Mouse (Mus musculus) heart, adult 8-10 months (tissue): ENCODE measurements around the gene Atf7. TPM values are rescaled to one million over a fixed set of nuclear protein-coding genes. Genes with fewer than 3 reads are reported as not detected.
"Not testable (repeated sequence)": the region's sequence is repeated elsewhere in the genome, so short reads cannot be mapped to it uniquely, and the experiment has no call there.

Source experiments
- DNase-seq: peaks from one replicate; pipeline ENCODE4 v3.0.0; 2022; ENCODE audit warnings: low spot score
- total RNA-seq, 4 experiments: library from RNA; stranded (reverse); gene quantifications; 2 replicates each; pipeline ENCODE4 v1.2.4; 2022

Gene Atf7
- total RNA-seq: 10 to 100 TPM; 46.6 to 54.0 (median 52.1) TPM

DNA sequence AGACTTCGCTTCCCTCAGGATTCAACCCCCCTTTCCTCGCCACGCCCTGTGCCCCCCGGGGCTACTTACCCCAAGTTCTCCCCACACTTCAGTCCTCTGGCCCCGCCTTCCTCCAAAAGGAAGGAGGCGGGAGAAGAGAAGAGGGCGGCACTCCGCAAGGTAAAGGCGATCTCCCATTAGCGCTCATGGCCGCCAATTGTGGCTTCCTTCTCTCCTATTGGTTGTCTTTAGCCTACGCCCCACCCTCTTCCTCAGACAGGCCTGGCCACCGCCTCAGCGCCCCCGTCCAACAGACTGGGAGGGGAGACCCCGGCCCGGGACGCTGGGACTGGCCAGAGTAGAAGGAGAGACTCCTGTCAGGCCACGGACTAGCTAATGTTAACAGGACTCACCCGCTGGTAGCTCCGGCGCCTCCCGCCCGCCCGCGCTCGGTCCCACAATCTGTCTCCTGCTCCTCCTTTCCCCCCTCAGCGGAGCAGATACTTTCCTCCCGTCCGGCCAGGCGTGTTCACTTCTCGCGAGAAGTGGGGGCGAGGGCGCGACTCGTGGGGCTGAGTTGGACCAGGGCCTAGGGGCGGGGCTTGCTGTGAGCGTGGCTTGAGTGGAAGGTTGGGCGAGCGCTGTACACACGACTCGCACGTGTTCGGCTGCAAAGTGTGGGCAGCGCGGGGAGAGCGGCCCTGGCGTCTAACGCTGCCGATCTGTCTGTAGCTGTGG is at the start of gene Atf7, which contains the start of gene Gm28047:
Gene Atf7 (minus strand): TSS at position 495 of the 717 bp plus-strand sequence.
Gene Gm28047 (minus strand): TSS at position 98 of the 717 bp plus-strand sequence.
- peak; percentile 99 for DNase-seq

DNA sequence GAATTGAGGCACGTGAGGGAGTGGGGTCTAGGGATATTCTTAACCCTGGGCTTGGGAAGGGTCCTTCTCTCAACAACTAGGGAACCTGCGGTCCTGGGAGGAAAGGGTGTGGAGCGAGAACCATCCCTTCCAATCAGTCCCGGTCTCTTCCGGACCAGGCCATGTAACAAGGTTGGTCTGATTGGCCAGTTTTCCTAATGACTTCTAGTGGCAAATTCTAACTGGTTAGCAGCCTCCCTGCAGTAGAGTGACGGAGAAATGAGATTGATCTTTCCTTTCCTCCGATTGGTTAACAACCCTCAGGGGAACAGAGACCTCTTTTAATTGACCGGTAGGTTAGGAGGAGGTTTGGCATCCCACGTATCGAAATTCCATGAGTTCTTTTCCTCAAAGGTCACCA is 48.3 kb upstream of the Atf7 start:
- DNase-seq: peak; percentile 86

DNA sequence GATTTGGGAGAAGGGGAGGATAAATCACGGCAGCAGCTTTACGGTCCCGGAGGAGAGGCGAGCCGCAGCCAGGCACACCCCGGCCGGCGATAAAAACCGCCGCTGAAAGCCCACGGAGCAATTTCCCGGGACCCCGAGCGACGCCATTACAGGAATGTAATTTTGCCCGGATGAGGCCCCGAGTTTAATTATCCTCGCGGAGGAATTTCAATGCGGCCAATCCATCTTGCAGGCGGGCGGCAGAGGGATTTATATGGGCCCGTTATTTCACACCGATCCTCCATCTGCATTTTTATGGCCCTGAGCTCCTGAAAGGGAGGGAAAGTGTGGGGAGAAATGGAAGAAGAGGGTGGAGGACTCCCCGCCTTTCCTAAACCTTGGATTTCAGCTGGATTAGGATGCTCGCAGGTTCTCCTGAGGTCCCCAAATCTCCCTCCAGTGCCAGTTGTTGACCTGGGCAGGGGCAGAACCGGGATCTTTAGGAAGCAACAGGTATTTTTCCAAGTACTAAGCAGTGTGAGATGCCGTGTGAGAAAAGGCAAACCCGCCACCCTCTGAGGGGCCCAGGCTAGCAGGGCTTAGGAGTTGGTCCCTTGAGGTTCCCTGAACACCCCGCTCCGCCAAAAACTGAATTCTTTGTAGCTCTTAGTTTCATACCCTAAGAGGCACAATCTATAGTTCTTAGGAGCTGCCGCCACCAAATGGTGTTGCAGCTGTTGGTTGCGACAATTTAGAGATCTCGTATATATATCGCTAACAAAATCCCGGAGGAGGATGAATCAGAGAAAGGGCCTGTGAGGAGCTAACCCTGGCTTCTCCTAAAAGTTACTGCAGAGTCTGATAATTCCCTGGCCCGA is 47.2 kb upstream of the Atf7 start, which contains the start of gene Atp5g2:
Gene Atp5g2 (minus strand): TSS at position 138 of the 857 bp plus-strand sequence.
- peak; percentile 54 for DNase-seq

DNA sequence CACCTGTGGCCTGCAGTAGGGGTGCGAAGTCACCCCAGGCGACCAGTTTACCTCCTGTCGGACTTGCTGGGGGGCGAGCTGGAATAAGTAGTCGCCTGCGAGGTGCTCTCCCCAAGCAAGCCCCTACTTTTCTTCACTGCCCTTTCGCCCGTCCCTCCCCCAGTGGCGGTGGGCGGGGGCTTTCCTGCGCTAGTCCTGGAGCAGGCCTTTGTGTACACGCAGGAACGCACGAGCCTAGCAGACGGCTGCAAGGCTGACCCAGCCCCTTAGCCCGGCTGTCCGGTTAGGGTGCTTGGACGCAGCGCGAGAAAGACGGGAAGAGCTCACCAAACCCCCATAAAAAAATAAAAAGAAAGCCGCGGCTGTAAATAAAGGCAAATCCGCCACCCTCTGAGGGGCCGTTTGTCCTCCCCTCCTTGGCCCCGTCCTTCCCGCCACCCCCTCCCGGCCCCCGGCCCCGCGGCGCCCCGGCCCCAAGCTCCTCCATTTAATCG is 46.5 kb upstream of the Atf7 start:
- peak; percentile 87 for DNase-seq

DNA sequence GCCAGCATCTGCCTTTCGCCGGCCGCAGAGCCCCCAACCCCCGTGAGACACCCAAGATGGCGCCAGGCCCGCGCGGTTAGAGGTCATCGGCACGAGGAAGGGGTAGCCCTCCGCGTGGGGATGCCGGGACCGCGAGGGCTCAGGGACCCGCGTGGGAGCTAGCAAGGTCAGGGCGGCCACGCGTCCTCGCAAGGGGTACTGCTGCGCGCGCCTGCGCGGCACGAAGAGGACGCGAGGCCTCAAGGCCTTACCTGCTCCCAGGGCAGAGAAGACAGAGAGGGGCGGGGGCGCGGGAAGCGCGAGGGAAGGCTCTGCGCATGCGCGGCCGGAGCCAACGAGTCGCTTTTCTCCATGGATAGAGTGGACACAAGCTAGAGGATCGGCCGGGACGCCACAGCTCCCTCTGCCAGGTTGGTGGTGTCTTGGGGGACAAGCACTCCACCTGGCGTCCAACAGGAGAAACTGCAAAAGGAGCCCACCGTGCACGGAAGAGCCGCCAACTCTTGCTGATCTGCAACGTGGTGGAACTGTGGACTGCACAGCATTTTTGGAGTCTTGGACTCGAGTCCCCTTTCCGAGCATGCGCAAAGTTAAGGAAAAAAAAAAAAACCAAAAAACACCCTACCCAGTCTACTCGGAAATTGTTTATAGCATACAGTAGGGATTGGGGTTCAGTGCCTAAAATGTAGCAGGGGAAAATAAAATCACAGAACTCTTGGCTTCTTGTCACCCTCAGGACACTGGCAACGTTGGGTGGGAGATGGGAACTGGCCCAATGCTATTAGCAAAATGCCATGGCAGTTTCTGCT is 45.7 kb upstream of the Atf7 start:
- peak; percentile 94 for DNase-seq

DNA sequence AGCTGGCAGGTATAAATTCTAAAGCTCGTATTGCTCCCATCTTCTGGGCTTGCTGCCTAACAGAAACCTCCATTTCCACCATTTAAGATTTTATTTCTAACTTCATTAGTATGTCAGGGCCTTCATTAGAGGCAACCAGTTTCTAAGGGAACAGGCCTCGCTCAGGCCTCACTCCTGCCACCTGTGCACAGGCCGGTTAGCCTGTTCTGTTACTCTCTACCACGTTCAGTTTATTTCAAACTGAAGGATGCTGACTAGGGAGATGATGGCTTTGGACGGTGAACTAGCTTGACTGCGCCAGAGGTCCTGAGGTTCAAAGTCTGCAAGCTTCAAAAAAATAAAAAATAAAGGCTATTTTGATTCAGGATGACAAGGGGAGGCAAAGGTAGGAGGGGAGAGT is 45.0 kb upstream of the Atf7 start:
- DNase-seq: no peak

DNA sequence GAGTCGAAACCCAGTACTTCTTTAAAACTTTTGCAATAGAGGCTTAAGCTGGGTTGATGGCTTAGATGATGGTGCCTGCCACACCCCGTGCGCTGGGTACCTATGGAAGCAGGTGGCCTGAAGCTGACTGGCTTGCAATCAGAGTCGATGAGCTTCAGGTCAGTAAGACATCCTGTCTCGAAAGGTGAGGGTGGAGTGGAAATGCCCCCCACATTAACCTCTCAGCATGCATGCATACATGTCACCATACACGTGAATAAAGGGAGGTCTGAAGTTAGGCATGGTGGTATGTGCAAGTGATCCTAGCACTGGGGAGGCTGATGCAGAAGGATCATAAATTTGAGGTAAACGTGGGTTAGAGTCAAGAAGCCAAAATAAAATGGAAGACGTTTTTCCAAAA is 44.3 kb upstream of the Atf7 start:
- no peak for DNase-seq

DNA sequence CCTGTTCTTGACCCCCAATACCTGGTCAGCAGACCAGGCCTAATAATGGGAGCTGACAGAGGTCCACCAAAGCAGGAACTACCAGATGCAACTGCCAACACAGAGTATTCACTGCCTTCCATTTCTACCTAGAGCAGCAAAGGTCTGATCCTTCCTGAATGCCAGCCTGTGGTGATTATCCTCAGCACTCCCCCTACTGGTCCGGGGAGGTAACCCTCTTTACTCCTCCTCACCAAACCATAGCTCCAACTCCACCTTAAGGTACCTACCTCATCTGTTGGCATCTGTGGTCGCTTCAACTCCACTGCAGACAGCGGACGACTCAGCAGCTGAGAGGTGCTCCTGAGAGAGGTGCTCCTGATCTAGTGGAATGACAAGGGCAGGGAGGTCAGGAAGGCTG is 40.2 kb upstream of the Atf7 start:
- DNase-seq: peak; percentile 33

DNA sequence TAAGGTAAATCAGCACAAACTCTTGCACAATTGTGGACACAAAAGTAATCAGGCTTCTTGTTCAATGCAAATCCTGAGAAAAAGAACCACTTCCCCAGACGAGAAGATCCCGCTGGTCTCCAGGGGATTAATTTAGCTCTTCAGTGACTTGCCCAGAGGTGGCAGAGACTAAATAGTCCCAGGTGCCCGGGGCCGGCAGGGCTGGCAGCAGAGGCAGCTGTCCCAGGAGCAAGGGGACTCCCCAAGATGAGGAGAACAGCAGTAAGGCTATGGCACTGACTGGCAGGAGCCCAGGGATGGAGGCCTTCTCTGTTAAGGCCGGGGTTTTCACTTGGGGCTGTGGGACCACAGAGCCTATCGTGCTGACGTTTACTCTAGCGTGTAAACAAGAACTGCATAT is 38.6 kb upstream of the Atf7 start:
- DNase-seq: no peak

DNA sequence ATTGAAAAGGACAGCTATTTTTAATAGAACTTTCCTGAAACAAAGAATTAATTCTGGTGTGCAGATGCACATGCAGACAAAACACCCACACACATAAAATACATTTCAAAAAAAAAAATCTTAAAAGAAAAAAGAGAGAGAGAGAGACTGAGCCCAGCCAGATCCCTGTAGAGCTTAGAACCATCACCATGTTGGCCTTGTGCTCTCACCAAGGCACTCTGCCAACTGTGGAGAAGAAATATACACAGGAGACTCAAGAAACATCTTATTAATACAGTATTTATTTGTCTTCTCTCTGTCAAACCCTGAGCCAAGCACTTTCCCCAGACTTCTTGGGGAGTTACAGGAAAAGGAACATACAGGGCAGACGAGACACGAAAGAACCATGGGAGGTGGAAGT is 37.3 kb upstream of the Atf7 start:
- not testable (repeated sequence) for DNase-seq

DNA sequence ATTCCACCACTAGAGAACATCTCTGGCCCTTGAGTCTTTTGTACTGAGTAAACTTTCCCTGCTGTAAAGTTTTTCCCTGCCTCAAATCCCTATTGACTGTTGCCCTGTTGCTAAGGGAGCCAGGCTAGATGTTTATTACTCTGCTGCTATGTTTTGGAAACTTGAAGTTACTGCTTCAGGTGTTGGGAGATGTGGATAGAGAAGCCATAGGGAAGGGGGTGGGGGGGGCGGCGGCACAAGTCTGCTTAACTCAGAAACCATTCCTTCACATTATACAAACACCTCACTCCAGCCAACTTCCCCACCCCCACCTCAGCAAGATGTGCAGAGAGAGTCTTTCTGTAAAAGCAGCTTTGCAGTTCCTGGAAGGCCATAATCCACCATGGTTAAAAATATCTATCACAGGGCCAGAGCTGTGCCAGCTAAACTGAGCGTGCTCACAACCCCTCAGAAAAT is 32.7 kb upstream of the Atf7 start:
- DNase-seq: no peak

DNA sequence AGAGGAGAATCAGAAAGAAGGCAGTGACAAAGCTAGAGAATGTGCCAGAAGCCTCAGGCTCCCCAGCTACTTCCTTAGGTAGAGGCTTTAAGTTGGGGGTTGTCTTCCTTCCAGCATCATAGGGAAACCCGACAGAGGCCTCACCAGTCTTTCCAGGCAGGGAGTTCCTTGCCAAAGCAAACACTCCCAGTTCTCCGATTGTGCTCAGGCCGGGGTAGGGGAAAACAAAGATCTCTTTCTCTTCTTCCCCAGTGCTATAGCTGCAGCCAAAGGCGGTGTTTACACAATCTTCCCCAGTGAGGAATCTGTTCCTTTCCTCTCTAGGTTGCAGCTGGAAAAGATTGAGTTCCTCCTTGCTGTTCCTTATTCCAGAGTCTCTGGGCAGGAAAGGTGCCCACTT is 31.4 kb upstream of the Atf7 start:
- DNase-seq: peak; percentile 44

DNA sequence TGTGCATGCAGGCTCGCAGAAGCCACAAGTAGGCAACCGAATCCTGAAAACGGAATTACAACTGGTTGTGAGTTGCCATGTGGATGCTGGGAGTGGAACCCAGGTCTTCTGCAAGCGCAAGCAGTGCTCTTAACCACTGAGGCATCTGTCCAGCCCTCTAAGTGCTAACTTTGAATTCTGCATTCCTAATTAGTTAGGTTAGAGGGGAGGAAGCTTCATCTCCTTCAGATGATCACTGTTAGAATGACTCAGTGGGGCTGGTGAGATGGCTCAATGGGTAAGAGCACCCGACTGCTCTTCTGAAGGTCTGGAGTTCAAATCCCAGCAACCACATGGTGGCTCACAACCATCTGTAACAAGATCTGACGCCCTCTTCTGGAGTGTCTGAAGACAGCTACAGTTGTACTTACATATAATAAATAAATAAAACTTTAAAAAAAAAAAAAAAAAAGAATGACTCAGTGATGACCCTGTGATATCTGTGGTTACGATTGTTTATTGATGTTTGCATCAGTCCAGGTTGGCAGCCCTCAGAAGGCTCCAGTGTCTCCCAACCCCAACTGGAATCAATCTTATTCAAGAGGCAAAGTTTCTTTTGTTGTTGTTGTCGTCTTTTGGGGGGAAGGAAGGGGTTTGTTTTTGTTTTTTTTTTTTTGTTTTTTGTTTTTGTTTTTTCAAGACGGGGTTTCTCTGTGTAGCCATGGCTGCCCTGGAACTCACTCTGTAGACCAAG is 26.8 kb upstream of the Atf7 start:
- not testable (repeated sequence) for DNase-seq

DNA sequence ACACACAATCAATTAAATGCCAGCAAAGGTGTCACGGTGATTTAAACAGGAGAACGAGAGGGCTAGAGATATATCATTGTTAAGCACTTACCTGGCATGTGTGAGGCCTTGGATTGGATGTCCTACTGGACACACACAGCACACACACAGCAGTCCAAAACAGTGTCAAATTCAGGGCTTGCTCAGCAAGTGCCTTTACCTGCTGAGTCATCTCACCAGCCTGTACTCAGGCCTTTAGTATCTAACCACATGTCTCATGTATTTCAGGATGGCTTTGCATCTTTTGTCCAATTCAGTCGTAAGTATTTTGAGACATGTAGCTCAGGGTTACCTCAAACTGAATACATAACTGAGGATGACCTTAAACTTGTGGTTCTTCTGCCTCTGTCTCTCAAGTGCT is 25.8 kb upstream of the Atf7 start:
- no peak for DNase-seq

DNA sequence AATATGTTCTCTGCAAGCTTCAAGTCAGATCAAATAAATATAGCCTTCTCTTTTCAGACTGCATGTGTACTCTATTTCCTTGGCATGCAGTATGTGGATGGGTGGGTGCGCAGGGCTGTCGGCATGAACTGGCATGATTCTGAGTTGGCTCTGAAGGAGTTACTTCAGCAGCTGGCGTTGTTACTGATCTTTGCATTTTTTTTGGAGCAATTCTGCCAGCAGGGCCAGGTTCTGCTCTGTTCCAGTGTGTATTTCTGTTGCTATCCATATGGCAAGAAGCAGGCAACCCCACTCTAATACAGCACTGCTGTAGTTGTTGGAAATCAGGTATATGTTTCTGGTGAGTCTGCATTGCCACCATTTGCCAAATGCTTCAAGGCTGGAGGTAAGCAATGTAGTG is 10.6 kb upstream of the Atf7 start:
- no peak for DNase-seq

DNA sequence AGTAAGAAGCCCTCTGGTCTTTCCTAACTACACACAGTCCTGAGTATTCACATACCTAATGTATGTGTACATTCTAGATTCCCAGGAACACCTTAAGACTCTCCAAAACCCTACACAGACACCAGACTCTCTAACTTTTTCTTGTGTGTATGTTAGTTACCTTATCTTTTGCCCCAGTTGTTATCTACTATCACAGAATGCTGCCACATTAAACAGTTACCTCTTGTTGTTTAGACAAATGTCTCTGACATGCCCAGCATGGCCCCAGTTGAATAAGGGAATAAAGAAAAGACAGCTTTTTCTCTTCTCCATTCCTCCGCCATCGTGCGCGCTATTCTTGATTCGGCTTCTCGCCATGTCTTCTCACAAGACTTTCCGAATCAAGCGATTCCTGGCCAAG is 9.4 kb upstream of the Atf7 start:
- no peak for DNase-seq

DNA sequence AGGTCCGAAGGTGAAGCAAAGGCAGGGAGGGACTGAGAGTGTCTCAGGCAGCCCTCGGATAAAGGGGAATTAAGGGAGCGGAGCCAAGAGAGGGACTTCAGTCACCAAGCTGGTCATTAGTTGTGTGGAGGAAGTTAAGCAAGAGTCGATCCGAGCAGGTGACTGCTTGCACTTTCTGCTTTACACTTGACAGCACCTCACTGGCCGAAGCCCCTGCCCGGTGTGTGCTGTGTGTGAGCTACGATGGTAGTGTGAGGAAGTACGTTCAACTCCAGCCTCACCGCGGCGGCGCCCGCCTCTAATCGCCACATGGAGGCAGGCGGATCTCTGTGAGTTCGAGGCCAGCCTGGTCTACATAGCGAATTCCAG is 407 bp upstream of the Atf7 start:
- no peak for DNase-seq

DNA sequence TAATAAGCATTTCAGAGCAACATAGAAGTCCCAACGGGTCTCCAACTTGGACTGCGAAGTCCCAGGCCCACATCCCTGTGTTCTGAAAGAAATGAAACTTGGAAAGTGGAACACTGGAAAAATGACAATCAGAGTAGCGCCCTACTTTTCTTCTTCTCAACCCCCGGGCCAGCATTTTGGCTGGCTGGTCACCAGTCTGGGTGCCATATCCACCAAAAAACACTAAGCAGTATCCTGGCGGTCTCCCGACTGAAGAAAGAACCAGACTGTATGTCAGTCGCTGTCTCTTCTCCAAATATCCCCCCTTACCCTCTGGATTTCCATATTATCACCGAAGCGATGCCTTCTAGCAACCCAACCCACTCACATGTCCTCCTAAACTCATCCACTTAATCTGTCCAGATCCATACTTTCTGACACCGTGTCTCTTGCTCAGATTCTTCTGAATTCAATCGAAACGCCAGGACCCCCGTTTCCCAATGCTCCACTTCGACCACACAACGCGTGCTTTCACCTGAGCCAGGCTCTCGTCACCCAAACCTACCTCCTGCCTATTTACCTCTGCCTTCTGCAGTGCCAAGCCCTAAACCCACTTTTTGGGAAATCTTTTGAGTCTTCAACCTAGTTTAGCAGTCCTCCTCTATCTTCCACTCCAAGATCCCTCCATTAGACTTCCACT is 834 bp downstream of the Atf7 start:
- peak; percentile 16 for DNase-seq

DNA sequence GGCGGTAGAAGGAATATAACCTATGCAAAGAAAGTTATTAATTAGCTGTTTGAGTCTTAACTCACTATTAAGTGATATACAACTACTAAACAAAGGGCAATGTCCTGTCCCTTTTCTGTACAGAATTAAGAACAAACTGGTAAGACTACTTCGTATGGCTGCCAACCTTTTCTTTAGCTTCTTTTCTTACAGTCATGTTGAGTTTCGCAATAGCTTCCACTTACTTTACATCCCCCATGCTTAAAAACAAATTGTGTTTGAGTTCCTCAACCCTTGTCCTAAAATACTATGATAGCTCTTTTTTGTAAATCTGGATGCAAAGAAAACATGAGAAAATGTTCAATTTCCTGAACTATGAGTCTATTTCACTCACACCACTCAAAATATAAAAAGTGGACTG is 2.1 kb downstream of the Atf7 start:
- no peak for DNase-seq

DNA sequence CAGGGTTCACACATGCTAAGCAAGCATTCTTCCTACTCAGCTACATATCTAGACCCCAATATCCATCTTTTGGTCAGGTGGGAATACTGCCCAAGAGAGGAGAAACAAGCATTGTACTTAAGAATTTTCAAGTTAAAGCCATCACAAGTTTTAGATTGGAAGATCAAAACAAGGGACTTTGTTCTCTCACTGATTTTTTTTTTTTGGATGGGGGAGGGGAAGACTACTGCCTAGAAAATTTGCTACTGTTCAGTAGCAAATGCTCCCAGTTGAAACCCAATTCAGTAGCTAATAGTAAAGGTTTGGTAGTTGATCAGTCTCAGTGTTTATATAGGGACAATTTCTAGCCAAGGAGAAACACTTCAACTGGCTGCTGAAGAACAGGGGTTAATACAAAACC is 2.7 kb downstream of the Atf7 start:
- no peak for DNase-seq

DNA sequence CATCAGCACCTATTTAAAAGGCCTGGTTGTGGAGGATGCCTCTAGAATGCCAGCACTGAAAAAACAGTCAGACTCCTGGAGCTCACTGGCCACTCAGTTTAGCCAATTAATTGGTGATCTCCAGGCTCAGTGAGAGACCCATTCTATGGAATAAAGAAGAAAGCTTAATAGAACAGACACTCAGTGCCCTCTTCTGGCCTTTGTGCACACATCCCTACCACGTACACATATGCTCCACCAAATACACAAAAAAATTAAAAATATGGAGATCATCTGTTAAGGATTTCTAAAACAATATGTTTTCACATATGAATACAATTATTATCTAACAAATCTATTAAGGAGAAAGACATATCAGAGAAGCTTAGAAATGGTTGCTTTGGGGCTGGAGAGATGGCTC is 4.5 kb downstream of the Atf7 start:
- no peak for DNase-seq
